Mouse (Mus musculus) lung, postnatal 0 days (tissue): Measurements from ENCODE around the gene Gm8362. TPM values are rescaled to one million over a fixed set of nuclear protein-coding genes. Genes with fewer than 3 reads are reported as not detected.
A peak's percentile ranks its signal among the peaks of the same experiment; 100 is the strongest.
"Not testable (repeated sequence)": the region's sequence is repeated elsewhere in the genome, so short reads cannot be mapped to it uniquely, and the experiment has no call there.

ENCODE experiments used
- ATAC-seq: fragments of 200-750 bp; cut with Nextera tagmentation; 2 replicates; pipeline ENCODE4 v1.8.0; 2017; ENCODE audit warnings: moderate library complexity
- DNase-seq: peaks from one replicate; pipeline ENCODE4 v3.0.0-alpha.2; 2016; ENCODE audit warnings: low spot score
- H3K27ac ChIP-seq: fragments of 300-500 bp; sonication (generic); 2 replicates; pipeline ENCODE4 v1.5.1; 2014; ENCODE audit warnings: antibody characterized with exemption, mild to moderate bottlenecking, low read length, mixed read lengths
- H3K27me3 ChIP-seq: fragments of 300-500 bp; sonication (generic); replicated peaks from 2 replicates; pipeline ENCODE4 v1.6.1; 2014; ENCODE audit warnings: low read length, mixed read lengths; ENCODE audit not compliant: insufficient read depth
- H3K36me3 ChIP-seq: fragments of 300-500 bp; sonication (generic); 2 replicates; pipeline ENCODE4 v1.6.1; 2014; ENCODE audit warnings: low read length, mixed read lengths; ENCODE audit not compliant: insufficient read depth
- H3K4me1 ChIP-seq: fragments of 300-500 bp; sonication (generic); 2 replicates; pipeline ENCODE4 v1.6.1; 2014; ENCODE audit warnings: antibody characterized with exemption, low read depth, low read length, mixed read lengths; ENCODE audit not compliant: insufficient read depth
- H3K4me2 ChIP-seq: fragments of 300-500 bp; sonication (generic); replicated peaks from 2 replicates; pipeline ENCODE4 v1.6.1; 2014; ENCODE audit warnings: low read depth, mild to moderate bottlenecking, low read length, moderate library complexity, mixed read lengths
- H3K4me3 ChIP-seq: fragments of 300-500 bp; sonication (generic); 2 replicates; pipeline ENCODE4 v1.5.1; 2014; ENCODE audit warnings: low read depth, low read length
- H3K9ac ChIP-seq: fragments of 300-500 bp; sonication (generic); replicated peaks from 2 replicates; pipeline ENCODE4 v1.6.1; 2014; ENCODE audit warnings: low read depth, mild to moderate bottlenecking
- H3K9me3 ChIP-seq: fragments of 300-500 bp; sonication (generic); 2 replicates; pipeline ENCODE4 v1.6.1; 2016; ENCODE audit warnings: low read length, mixed read lengths
- CTCF ChIP-seq: IDR thresholded peaks from 2 replicates; pipeline ENCODE4 v1.5.1; 2016; ENCODE audit warnings: antibody characterized with exemption, mild to moderate bottlenecking
- WGBS: fragments of 180-500 bp; shearing (Covaris S2); extraction: QIAGEN DNeasy Blood & Tissue Kit; methylation state at CpG from one replicate; pipeline ENCODE4 v1.1.7; 2014; 5-methylcytosine and 5-hydroxymethylcytosine counted together
- polyA plus RNA-seq: library from polyadenylated mRNA; unstranded; fragments of >200 nt; fragmentation: Nextera tagmentation; extraction: Ambion mirVana; gene quantifications from 2 replicates; pipeline ENCODE4 v1.2.1, GENCODE M21; 2015

Gm8362 gene
- not detected in 2 replicates for polyA plus RNA-seq

DNA sequence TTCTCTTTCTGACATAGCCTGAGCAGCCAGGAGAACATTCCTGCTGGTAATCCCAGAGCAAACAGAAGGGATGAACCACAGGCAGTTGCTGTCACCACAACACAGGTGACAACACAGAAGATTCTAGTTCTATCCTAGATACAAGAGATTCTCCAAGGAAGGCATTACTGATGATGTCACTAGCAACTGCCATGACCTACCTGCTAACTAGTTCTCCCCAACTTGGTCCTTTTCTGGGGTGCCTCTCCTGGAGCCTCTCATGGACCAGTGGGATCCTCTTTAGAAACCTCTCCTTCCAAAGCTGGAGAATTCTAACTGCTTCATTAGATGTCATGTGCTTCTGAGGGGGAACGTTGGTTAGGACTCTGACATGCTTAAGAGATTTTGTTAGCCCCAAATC is at the start of gene Gm8362:
Gm8362 (minus strand) TSS at position 101 of the 400 bp plus-strand sequence.
- WGBS = 100% methylated on average over 1 of the region's 1 CpGs
- ATAC-seq, H3K27ac ChIP-seq, DNase-seq, H3K36me3 ChIP-seq, H3K4me1 ChIP-seq, H3K9me3 ChIP-seq, H3K4me2 ChIP-seq, H3K4me3 ChIP-seq, H3K27me3 ChIP-seq, H3K9ac ChIP-seq: not testable (repeated sequence)

DNA sequence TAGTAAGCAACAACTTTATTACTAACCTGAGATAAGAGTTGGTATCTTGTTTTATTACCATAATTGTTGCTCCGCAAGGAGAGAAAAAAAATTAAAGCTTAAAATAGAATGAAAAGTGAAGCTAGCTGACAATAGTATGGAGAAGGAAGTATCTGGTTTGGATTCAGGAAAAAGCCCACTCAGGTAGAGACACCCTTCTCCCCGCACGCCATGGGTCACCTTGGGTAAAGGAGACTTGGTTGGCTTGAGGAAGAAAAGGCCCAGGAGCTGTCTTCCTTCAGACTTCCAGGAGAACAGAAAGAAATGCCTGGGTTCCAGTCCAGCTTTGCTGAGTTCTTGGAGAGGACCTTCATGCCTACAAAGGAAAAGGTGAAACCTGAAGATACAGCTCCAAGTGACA is 49.1 kb upstream of the Gm8362 start:
- not testable (repeated sequence) for H3K9me3 ChIP-seq, H3K27me3 ChIP-seq, H3K4me3 ChIP-seq, H3K9ac ChIP-seq, H3K4me1 ChIP-seq, ATAC-seq, H3K27ac ChIP-seq, DNase-seq, H3K36me3 ChIP-seq, H3K4me2 ChIP-seq
- WGBS = 79% methylated on average over 3 of the region's 3 CpGs

DNA sequence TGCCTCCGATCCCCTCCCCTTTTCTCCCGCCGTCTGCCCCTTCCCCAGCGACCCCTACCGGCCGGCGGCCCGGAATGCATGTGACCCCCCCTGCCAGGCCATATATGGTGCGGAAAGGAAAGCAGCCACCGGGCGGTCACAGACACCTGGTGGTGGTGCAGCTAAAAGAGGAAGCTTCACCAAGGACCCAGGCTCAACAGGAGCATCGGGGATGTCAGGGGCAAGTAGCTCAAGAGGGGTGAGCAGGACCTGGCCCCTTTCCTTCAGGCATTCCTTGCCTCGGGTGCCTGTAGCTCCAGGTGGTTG is 17.0 kb downstream of the Gm8362 start:
- H3K4me2 ChIP-seq = peak overlapping the region; percentile 42
- not testable (repeated sequence) for H3K27me3 ChIP-seq, ATAC-seq, H3K9ac ChIP-seq, H3K9me3 ChIP-seq, H3K4me1 ChIP-seq, H3K36me3 ChIP-seq, H3K27ac ChIP-seq, DNase-seq, H3K4me3 ChIP-seq
- TF ChIP-seq CTCF = peak; percentile 29
- 0% methylated on average over 4 of the region's 13 CpGs for WGBS

GRCm38 (mm10) chr14:6756384-6757230 is 17.6 kb downstream of the Gm8362 start:
- not testable (repeated sequence) for H3K27ac ChIP-seq, ATAC-seq, H3K4me1 ChIP-seq, H3K36me3 ChIP-seq, DNase-seq, H3K27me3 ChIP-seq, H3K9me3 ChIP-seq, H3K9ac ChIP-seq
- WGBS = 0% methylated on average over 12 of the region's 67 CpGs
- H3K4me2 ChIP-seq = peak overlapping the region; percentile 42
- peak overlapping the region; percentile 17; the same call in 1 of the 2 replicates for H3K4me3 ChIP-seq

- H3K4me1 ChIP-seq, ATAC-seq, H3K9ac ChIP-seq, DNase-seq, H3K9me3 ChIP-seq, H3K36me3 ChIP-seq, H3K4me2 ChIP-seq, H3K4me3 ChIP-seq, H3K27me3 ChIP-seq, H3K27ac ChIP-seq: not testable (repeated sequence)
- no CpG with 5 or more reads among the region's 2 CpGs for WGBS
Observed at GRCm38 (mm10) chr14:6742232-6742631, 32.0 kb downstream of the Gm8362 start, which contains the start of gene Gm3636. Gene Gm3636 (minus strand): TSS chr14:6742332.

DNA sequence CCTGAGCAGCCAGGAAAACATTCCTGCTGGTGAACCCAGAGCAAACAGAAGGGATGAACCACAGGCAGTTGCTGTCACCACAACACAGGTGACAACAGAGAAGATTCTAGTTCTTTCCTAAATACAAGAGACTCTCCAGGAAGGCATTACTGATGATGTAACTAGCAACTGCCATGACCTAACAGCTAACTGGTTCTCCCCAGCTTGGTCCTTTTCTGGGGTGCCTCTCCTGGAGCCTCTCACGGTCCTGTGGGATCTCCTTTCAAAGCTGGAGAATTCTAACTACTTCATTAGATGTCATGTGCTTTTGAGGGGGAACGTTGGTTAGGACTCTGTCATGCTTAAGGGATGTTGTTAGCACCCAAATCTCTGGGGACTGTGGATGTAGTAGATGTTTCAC is 54.1 kb downstream of the Gm8362 start, which contains the start of gene Gm8050:
Gm8050 (minus strand) TSS at position 101 of the 400 bp plus-strand sequence.
- 83% methylated on average over 1 of the region's 2 CpGs for WGBS
- H3K36me3 ChIP-seq, H3K9ac ChIP-seq, ATAC-seq, DNase-seq, H3K27me3 ChIP-seq, H3K9me3 ChIP-seq, H3K4me1 ChIP-seq, H3K4me2 ChIP-seq, H3K4me3 ChIP-seq, H3K27ac ChIP-seq: not testable (repeated sequence)

Other genes starting within 250 kb of the Gm8362 start
- not detected in 2 replicates for gene Gm8356, start 237.1 kb downstream of the Gm8362 start, polyA plus RNA-seq
- gene Gm3629, start 183.8 kb downstream of the Gm8362 start, polyA plus RNA-seq = 0.17 TPM in 1 of 2 replicates, not detected in the other
- gene Gm3460, start 152.0 kb downstream of the Gm8362 start, polyA plus RNA-seq = not detected in 2 replicates
- gene Gm10251, start 90.2 kb downstream of the Gm8362 start, polyA plus RNA-seq = not detected in 2 replicates
- gene Gm8050, start 54.2 kb downstream of the Gm8362 start, polyA plus RNA-seq = not detected in 2 replicates
- 0.92 and 1.2 TPM in 2 replicates for gene Gm3636, start 32.1 kb downstream of the Gm8362 start, polyA plus RNA-seq
- gene Gm3642, start 65.9 kb upstream of the Gm8362 start, polyA plus RNA-seq = not detected in 2 replicates
- gene Gm3667, start 115.6 kb upstream of the Gm8362 start, polyA plus RNA-seq = 0.31 TPM in 1 of 2 replicates, not detected in the other
- not detected in 2 replicates for gene Gm6356, start 199.4 kb upstream of the Gm8362 start, polyA plus RNA-seq